Mouse (Mus musculus): ENCODE results near the gene Ptprj.

- TF ChIP-seq EP300 (IDR thresholded peaks at IDR 0.05), result no peak
- no peak for TF ChIP-seq CTCF (IDR thresholded peaks at IDR 0.05)
Measured at GRCm38 (mm10) chr2:90555744-90556143, 24.7 kb downstream of the Ptprj start.

All from lung, postnatal 0 days (tissue).